Mouse (Mus musculus): ENCODE data around the gene Hhip. TPM values are rescaled to one million over a fixed set of nuclear protein-coding genes. Genes with fewer than 3 reads are reported as not detected.

Gene Hhip
- polyA plus RNA-seq, 1 experiment from 2014 or later = 3.8 TPM

GRCm38 (mm10) chr8:79966159-79966558 is 91.6 kb downstream of the Hhip start:
- Histone ChIP-seq H3K4me2 (no peak overlapping the region), H3K9ac (ENCODE audit: low read length) (no peak overlapping the region), H3K27ac (ENCODE audit: low read depth, low read length) (no peak overlapping the region), H3K36me3 (ENCODE audit: control insufficient read depth, insufficient read depth, low read length) (no peaks in the 10 kb centered on the region), H3K9me3 (ENCODE audit: control insufficient read depth, low read length) (no peaks in the 10 kb centered on the region), H3K4me3 (ENCODE audit: low read depth, low read length) (no peak overlapping the region), H3K4me1 (ENCODE audit: control insufficient read depth, insufficient read depth, low read length) (no peaks in the 10 kb centered on the region), H3K27me3 (ENCODE audit: control insufficient read depth, insufficient read depth, low read length) (no peaks in the 10 kb centered on the region)
- DNase-seq (ENCODE audit: low spot score, missing footprints) (no peak), ATAC-seq (ENCODE audit: low FRiP score) (no peak)
- WGBS = 69% methylated on average over 6 of the region's 6 CpGs

GRCm38 (mm10) chr8:79952857-79953256 is 104.9 kb downstream of the Hhip start:
- no peak overlapping the region for H3K9ac ChIP-seq (ENCODE audit: low read length)
- H3K4me2 ChIP-seq = no peak overlapping the region
- ATAC-seq (ENCODE audit: low FRiP score) (no peak), DNase-seq (ENCODE audit: low spot score, missing footprints) (no peak)
- no peaks in the 10 kb centered on the region for H3K27me3 ChIP-seq (ENCODE audit: control insufficient read depth, insufficient read depth, low read length)
- H3K4me3 ChIP-seq (ENCODE audit: low read depth, low read length) = no peak overlapping the region
- no peaks in the 10 kb centered on the region for H3K9me3 ChIP-seq (ENCODE audit: control insufficient read depth, low read length)
- WGBS = 5% methylated on average over 3 of the region's 3 CpGs
- no peaks in the 10 kb centered on the region for H3K36me3 ChIP-seq (ENCODE audit: control insufficient read depth, insufficient read depth, low read length)
- H3K27ac ChIP-seq (ENCODE audit: low read depth, low read length) = no peak overlapping the region
- no peaks in the 10 kb centered on the region for H3K4me1 ChIP-seq (ENCODE audit: control insufficient read depth, insufficient read depth, low read length)

GRCm38 (mm10) chr8:79950376-79950775 is 107.4 kb downstream of the Hhip start:
- H3K4me1 ChIP-seq (ENCODE audit: control insufficient read depth, insufficient read depth, low read length) = no peaks in the 10 kb centered on the region
- ATAC-seq (ENCODE audit: low FRiP score) = no peak
- no peak overlapping the region for H3K27ac ChIP-seq (ENCODE audit: low read depth, low read length)
- H3K36me3 ChIP-seq (ENCODE audit: control insufficient read depth, insufficient read depth, low read length) = no peaks in the 10 kb centered on the region
- H3K27me3 ChIP-seq (ENCODE audit: control insufficient read depth, insufficient read depth, low read length) = no peaks in the 10 kb centered on the region
- no peak overlapping the region for H3K9ac ChIP-seq (ENCODE audit: low read length)
- WGBS = 82% methylated on average over 3 of the region's 3 CpGs
- no peaks in the 10 kb centered on the region for H3K9me3 ChIP-seq (ENCODE audit: control insufficient read depth, low read length)
- no peak overlapping the region for H3K4me2 ChIP-seq
- no peak overlapping the region for H3K4me3 ChIP-seq (ENCODE audit: low read depth, low read length)
- no peak for DNase-seq (ENCODE audit: low spot score, missing footprints)

GRCm38 (mm10) chr8:79945501-79946076 is 112.2 kb downstream of the Hhip start:
- ATAC-seq (ENCODE audit: low FRiP score) = no peak

GRCm38 (mm10) chr8:79941070-79941469 is 116.7 kb downstream of the Hhip start:
- 93% methylated on average over 5 of the region's 5 CpGs for WGBS
- H3K4me2 ChIP-seq = no peak overlapping the region
- no peak overlapping the region for H3K4me3 ChIP-seq (ENCODE audit: low read depth, low read length)
- DNase-seq (ENCODE audit: low spot score, missing footprints) (no peak), ATAC-seq (ENCODE audit: low FRiP score) (no peak)
- no peaks in the 10 kb centered on the region for H3K27me3 ChIP-seq (ENCODE audit: control insufficient read depth, insufficient read depth, low read length)
- H3K9me3 ChIP-seq (ENCODE audit: control insufficient read depth, low read length) = no peaks in the 10 kb centered on the region
- H3K27ac ChIP-seq (ENCODE audit: low read depth, low read length) = no peak overlapping the region
- H3K4me1 ChIP-seq (ENCODE audit: control insufficient read depth, insufficient read depth, low read length) = no peaks in the 10 kb centered on the region
- no peaks in the 10 kb centered on the region for H3K36me3 ChIP-seq (ENCODE audit: control insufficient read depth, insufficient read depth, low read length)
- H3K9ac ChIP-seq (ENCODE audit: low read length) = no peak overlapping the region

More at GRCm38 (mm10) chr8:79945501-79946076, 112.2 kb downstream of the Hhip start:
- H3K36me3 ChIP-seq (ENCODE audit: control insufficient read depth, insufficient read depth, low read length) = no peaks in the 10 kb centered on the region
- no peaks in the 10 kb centered on the region for H3K27me3 ChIP-seq (ENCODE audit: control insufficient read depth, insufficient read depth, low read length)
- 83% methylated on average over 9 of the region's 9 CpGs for WGBS
- H3K4me2 ChIP-seq = no peak overlapping the region
- no peaks in the 10 kb centered on the region for H3K4me1 ChIP-seq (ENCODE audit: control insufficient read depth, insufficient read depth, low read length)
- H3K4me3 ChIP-seq (ENCODE audit: low read depth, low read length) = no peak overlapping the region
- no peak overlapping the region for H3K9ac ChIP-seq (ENCODE audit: low read length)
- no peak overlapping the region for H3K27ac ChIP-seq (ENCODE audit: low read depth, low read length)
- H3K9me3 ChIP-seq (ENCODE audit: control insufficient read depth, low read length) = no peaks in the 10 kb centered on the region
- DNase-seq (ENCODE audit: low spot score, missing footprints) = no peak

- peak; percentile 72 for DNase-seq (ENCODE audit: low spot score, missing footprints)
- no peak overlapping the region for H3K4me3 ChIP-seq (ENCODE audit: low read depth, low read length)
- H3K4me2 ChIP-seq = no peak overlapping the region
- no peaks in the 10 kb centered on the region for H3K4me1 ChIP-seq (ENCODE audit: control insufficient read depth, insufficient read depth, low read length)
- H3K27me3 ChIP-seq (ENCODE audit: control insufficient read depth, insufficient read depth, low read length) = no peaks in the 10 kb centered on the region
- no peaks in the 10 kb centered on the region for H3K9me3 ChIP-seq (ENCODE audit: control insufficient read depth, low read length)
- no peaks in the 10 kb centered on the region for H3K36me3 ChIP-seq (ENCODE audit: control insufficient read depth, insufficient read depth, low read length)
- no peak overlapping the region for H3K27ac ChIP-seq (ENCODE audit: low read depth, low read length)
- no peak for ATAC-seq (ENCODE audit: low FRiP score)
- no peak overlapping the region for H3K9ac ChIP-seq (ENCODE audit: low read length)
- 47% methylated on average over 9 of the region's 9 CpGs for WGBS
These were observed 120.9 kb downstream of the Hhip start for GRCm38 (mm10) chr8:79936856-79937445.

- 59% methylated on average over 7 of the region's 7 CpGs for WGBS
These were observed 122.0 kb downstream of the Hhip start for GRCm38 (mm10) chr8:79935793-79936192.

GRCm38 (mm10) chr8:79929202-79929601 is 128.6 kb downstream of the Hhip start:
- H3K27me3 ChIP-seq (ENCODE audit: control insufficient read depth, insufficient read depth, low read length) = no peaks in the 10 kb centered on the region
- H3K4me2 ChIP-seq = no peak overlapping the region
- no peak overlapping the region for H3K9ac ChIP-seq (ENCODE audit: low read length)
- H3K9me3 ChIP-seq (ENCODE audit: control insufficient read depth, low read length) = no peaks in the 10 kb centered on the region
- no peak for DNase-seq (ENCODE audit: low spot score, missing footprints)
- 72% methylated on average over 4 of the region's 4 CpGs for WGBS
- H3K27ac ChIP-seq (ENCODE audit: low read depth, low read length) = no peak overlapping the region
- no peaks in the 10 kb centered on the region for H3K36me3 ChIP-seq (ENCODE audit: control insufficient read depth, insufficient read depth, low read length)
- H3K4me3 ChIP-seq (ENCODE audit: low read depth, low read length) = no peak overlapping the region
- ATAC-seq (ENCODE audit: low FRiP score) = no peak
- H3K4me1 ChIP-seq (ENCODE audit: control insufficient read depth, insufficient read depth, low read length) = no peaks in the 10 kb centered on the region

More at GRCm38 (mm10) chr8:79935793-79936192, 122.0 kb downstream of the Hhip start:
- H3K4me1 ChIP-seq (ENCODE audit: control insufficient read depth, insufficient read depth, low read length) = no peaks in the 10 kb centered on the region
- H3K4me3 ChIP-seq (ENCODE audit: low read depth, low read length) = no peak overlapping the region
- H3K4me2 ChIP-seq = no peak overlapping the region
- H3K27ac ChIP-seq (ENCODE audit: low read depth, low read length) = no peak overlapping the region
- DNase-seq (ENCODE audit: low spot score, missing footprints) (no peak), ATAC-seq (ENCODE audit: low FRiP score) (0 out of 2 replicates have a peak, but pooled peaks have one; percentile 44)
- H3K36me3 ChIP-seq (ENCODE audit: control insufficient read depth, insufficient read depth, low read length) = no peaks in the 10 kb centered on the region
- H3K9me3 ChIP-seq (ENCODE audit: control insufficient read depth, low read length) = no peaks in the 10 kb centered on the region
- no peak overlapping the region for H3K9ac ChIP-seq (ENCODE audit: low read length)
- H3K27me3 ChIP-seq (ENCODE audit: control insufficient read depth, insufficient read depth, low read length) = no peaks in the 10 kb centered on the region

GRCm38 (mm10) chr8:79917211-79917610 is 140.6 kb downstream of the Hhip start:
- ATAC-seq (ENCODE audit: low FRiP score) (no peak), DNase-seq (ENCODE audit: low spot score, missing footprints) (peak; percentile 59)
- no peaks in the 10 kb centered on the region for H3K4me1 ChIP-seq (ENCODE audit: control insufficient read depth, insufficient read depth, low read length)
- H3K9ac ChIP-seq (ENCODE audit: low read length) = no peak overlapping the region
- no peaks in the 10 kb centered on the region for H3K9me3 ChIP-seq (ENCODE audit: control insufficient read depth, low read length)
- no peak overlapping the region for H3K4me3 ChIP-seq (ENCODE audit: low read depth, low read length)
- 73% methylated on average over 7 of the region's 7 CpGs for WGBS
- no peaks in the 10 kb centered on the region for H3K27me3 ChIP-seq (ENCODE audit: control insufficient read depth, insufficient read depth, low read length)
- H3K4me2 ChIP-seq = no peak overlapping the region
- no peak overlapping the region for H3K27ac ChIP-seq (ENCODE audit: low read depth, low read length)
- H3K36me3 ChIP-seq (ENCODE audit: control insufficient read depth, insufficient read depth, low read length) = no peaks in the 10 kb centered on the region
